Mouse (Mus musculus): ENCODE measurements around the gene AU021092.

DNA sequence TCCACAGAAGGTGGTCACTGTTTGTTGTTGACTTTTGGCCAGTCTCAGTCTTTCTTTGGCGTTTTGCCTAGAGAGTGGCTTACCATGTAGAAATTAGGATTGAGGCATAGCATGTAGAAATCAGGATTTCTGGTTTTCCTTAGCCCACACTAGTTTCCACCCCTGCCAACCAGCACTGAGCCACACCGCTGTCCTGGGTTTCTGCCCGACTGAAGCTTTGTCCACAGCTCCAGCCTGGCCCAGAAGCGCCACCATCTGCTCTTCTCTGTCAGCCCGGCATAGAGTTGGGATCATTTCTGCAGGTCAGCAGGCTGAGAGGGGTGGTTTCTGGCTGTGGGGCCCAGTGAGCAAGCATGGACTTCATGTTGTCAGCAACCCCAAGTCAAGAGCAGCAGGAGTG is 37.1 kb downstream of the AU021092 start:
- no peak for TF ChIP-seq POLR2A (IDR thresholded peaks at IDR 0.05; ENCODE audit: low read depth, low read length)
- no peak for TF ChIP-seq CTCF (IDR thresholded peaks at IDR 0.05; ENCODE audit: extremely low read depth, insufficient read length, insufficient replicate concordance, low read depth, low read length)

All from small intestine, adult 2 months (tissue).